Mouse (Mus musculus) kidney, embryonic 14.5 days (tissue): Measurements from ENCODE around the gene Lnpep. TPM values are rescaled to one million over a fixed set of nuclear protein-coding genes. Genes with fewer than 3 reads are reported as not detected.

Experiments
- ATAC-seq: fragments of 200-750 bp; cut with Nextera tagmentation; 2 replicates; pipeline ENCODE4 v1.8.0; 2017; ENCODE audit warnings: moderate number of reproducible peaks, mild to moderate bottlenecking, moderate TSS enrichment, moderate library complexity; ENCODE audit not compliant: low FRiP score, low TSS enrichment
- H3K27ac ChIP-seq: fragments of 300-500 bp; sonication (generic); 2 replicates; pipeline ENCODE4 v1.5.1; 2014; ENCODE audit warnings: low read depth, mild to moderate bottlenecking, low read length, moderate library complexity, mixed read lengths
- H3K27me3 ChIP-seq: fragments of 300-500 bp; sonication (generic); 2 replicates; pipeline ENCODE4 v1.6.1; 2014; ENCODE audit warnings: mild to moderate bottlenecking, low read length; ENCODE audit not compliant: control insufficient read depth, insufficient read depth
- H3K36me3 ChIP-seq: fragments of 300-500 bp; sonication (generic); 2 replicates; pipeline ENCODE4 v1.6.1; 2014; ENCODE audit warnings: low read length, mixed read lengths; ENCODE audit not compliant: control insufficient read depth, insufficient read depth
- H3K4me1 ChIP-seq: fragments of 300-500 bp; sonication (generic); 2 replicates; pipeline ENCODE4 v1.6.1; 2014; ENCODE audit warnings: low read length, mixed read lengths; ENCODE audit not compliant: control insufficient read depth, insufficient read depth
- H3K4me2 ChIP-seq: fragments of 300-500 bp; sonication (generic); replicated peaks from 2 replicates; pipeline ENCODE4 v1.6.1; 2014; ENCODE audit warnings: low read depth, mild to moderate bottlenecking, low read length
- H3K4me3 ChIP-seq: fragments of 300-500 bp; sonication (generic); 2 replicates; pipeline ENCODE4 v1.5.1; 2014; ENCODE audit warnings: mild to moderate bottlenecking, low read length
- H3K9ac ChIP-seq: fragments of 300-500 bp; sonication (generic); 2 replicates; pipeline ENCODE4 v1.6.1; 2014; ENCODE audit warnings: low read depth, mild to moderate bottlenecking, low read length, moderate library complexity
- H3K9me3 ChIP-seq: fragments of 300-500 bp; sonication (generic); 2 replicates; pipeline ENCODE4 v1.6.1; 2016; ENCODE audit warnings: low read length; ENCODE audit not compliant: control insufficient read depth
- WGBS: fragments of 180-500 bp; shearing (Covaris S2); extraction: QIAGEN DNeasy Blood & Tissue Kit; methylation state at CpG from one replicate; pipeline ENCODE4 v1.1.7; 2014; 5-methylcytosine and 5-hydroxymethylcytosine counted together
- polyA plus RNA-seq: library from polyadenylated mRNA; unstranded; fragments of >200 nt; fragmentation: Nextera tagmentation; extraction: Ambion mirVana; gene quantifications from 2 replicates; pipeline ENCODE4 v1.2.1, GENCODE M21; 2014

Lnpep gene
- polyA plus RNA-seq = 11.3 and 12.4 TPM in 2 replicates

DNA sequence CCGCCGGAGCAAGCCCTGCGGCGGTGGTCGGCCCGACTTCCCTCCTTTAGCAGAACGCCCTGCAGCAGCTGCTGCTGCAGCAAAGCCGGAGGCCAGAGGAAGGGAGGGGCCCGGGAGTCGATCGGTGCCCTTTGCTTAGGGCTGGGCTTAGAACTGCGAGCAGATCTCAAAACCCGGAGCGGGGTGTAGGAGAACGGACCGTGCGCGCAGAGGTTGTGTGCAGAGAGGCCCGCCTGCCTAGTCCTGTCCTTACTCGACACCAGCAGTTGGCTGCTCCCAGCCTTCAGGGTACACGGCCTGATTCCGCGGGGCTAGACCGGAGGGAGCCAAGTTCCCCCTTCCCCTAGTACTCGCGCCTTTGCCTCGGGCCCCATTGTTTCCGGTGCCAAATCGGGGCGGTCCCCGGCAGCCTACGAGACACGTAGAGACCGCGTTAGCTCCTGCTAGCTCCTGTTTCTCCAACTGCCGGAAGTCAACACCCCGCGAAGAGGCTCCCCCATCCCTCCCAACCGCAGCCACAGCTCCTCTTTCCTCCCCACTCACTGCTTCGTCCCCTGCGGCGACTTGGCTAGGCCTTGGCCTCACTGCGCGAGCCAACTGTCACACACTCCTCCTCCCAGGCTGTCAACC, at the start of gene Lnpep:
Lnpep (minus strand) TSS at position 94 of the 630 bp plus-strand sequence.
- under 1% methylated on average over 44 of the region's 44 CpGs for WGBS

DNA sequence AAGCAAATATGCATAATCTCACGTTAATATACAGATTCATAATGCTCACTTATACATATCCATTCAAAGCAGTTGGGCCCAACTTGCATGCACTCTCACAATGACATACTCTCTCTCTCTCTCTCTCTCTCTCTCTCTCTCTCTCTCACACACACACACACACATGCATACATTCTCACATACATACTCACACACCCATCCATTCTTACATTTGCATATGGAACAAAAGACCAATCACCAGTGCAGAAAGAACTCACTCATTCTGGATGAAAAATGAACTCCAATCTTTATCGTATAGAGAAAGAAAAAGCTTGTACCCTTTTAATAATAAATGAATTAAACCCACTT, 31.0 kb upstream of the Lnpep start:
- no peak overlapping the region for H3K4me2 ChIP-seq
- WGBS = 43% methylated on average over 2 of the region's 2 CpGs
- no peak overlapping the region for H3K27ac ChIP-seq
- no peak for ATAC-seq
- no peaks in the 10 kb centered on the region for H3K27me3 ChIP-seq
- no peaks in the 10 kb centered on the region for H3K9me3 ChIP-seq
- no peak overlapping the region for H3K4me3 ChIP-seq
- no peaks in the 10 kb centered on the region for H3K4me1 ChIP-seq
- no peak overlapping the region for H3K9ac ChIP-seq
- no peaks in the 10 kb centered on the region for H3K36me3 ChIP-seq

More for the DNA sequence above, at the start of gene Lnpep:
- Histone ChIP-seq H3K4me2 (peak within 1 kb of the TSS; percentile 50), H3K4me1 (peaks cover 3% of the 10 kb centered on the region; the same call in 1 of the 2 replicates), H3K4me3 (peak within 1 kb of the TSS; percentile 94), H3K9me3 (no peaks in the 10 kb centered on the region), H3K27me3 (no peaks in the 10 kb centered on the region), H3K36me3 (no peaks in the 10 kb centered on the region), H3K9ac (peak within 1 kb of the TSS; percentile 93), H3K27ac (peak within 1 kb of the TSS; percentile 100)
- ATAC-seq = peak; percentile 94

GRCm38 (mm10) chr17:17654997-17655828, 30.4 kb upstream of the Lnpep start:
- ATAC-seq = no peak
- Histone ChIP-seq H3K27me3 (no peaks in the 10 kb centered on the region), H3K36me3 (no peaks in the 10 kb centered on the region), H3K9me3 (no peaks in the 10 kb centered on the region), H3K4me2 (no peak overlapping the region), H3K27ac (no peak overlapping the region), H3K9ac (no peak overlapping the region), H3K4me1 (no peaks in the 10 kb centered on the region), H3K4me3 (no peak overlapping the region)
- 10% methylated on average over 10 of the region's 10 CpGs for WGBS

GRCm38 (mm10) chr17:17652570-17652969, 27.7 kb upstream of the Lnpep start:
- Histone ChIP-seq H3K4me3 (no peak overlapping the region), H3K9ac (no peak overlapping the region), H3K9me3 (no peaks in the 10 kb centered on the region), H3K36me3 (no peaks in the 10 kb centered on the region), H3K4me1 (no peaks in the 10 kb centered on the region), H3K4me2 (no peak overlapping the region), H3K27me3 (no peaks in the 10 kb centered on the region), H3K27ac (no peak overlapping the region)
- no peak for ATAC-seq
- 81% methylated on average over 4 of the region's 4 CpGs for WGBS

DNA sequence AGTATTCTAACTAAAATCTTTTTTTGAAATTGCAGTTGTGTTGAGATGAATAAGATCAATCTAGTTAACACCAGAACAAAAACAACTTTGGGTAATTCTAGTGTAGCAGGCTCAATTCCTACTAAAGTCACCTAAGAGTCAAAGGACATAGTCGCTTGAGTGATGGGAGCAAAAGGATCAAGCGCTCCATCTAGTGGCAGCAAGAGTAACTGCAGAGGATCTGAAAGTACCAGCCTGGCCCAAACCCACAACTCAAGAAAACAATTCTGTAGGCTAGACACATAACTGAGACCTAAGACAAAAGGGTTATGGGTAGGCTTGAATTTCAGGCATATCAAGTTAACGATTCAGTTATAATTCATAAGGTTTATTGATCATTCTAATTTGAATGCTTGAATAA, 20.9 kb upstream of the Lnpep start:
- Histone ChIP-seq H3K4me2 (no peak overlapping the region), H3K9me3 (no peaks in the 10 kb centered on the region), H3K9ac (no peak overlapping the region), H3K36me3 (no peaks in the 10 kb centered on the region), H3K27me3 (no peaks in the 10 kb centered on the region), H3K4me3 (no peak overlapping the region), H3K27ac (no peak overlapping the region), H3K4me1 (no peaks in the 10 kb centered on the region)
- 3% methylated on average over 3 of the region's 3 CpGs for WGBS
- peak; percentile 69; the same call in 1 of the 2 replicates for ATAC-seq

DNA sequence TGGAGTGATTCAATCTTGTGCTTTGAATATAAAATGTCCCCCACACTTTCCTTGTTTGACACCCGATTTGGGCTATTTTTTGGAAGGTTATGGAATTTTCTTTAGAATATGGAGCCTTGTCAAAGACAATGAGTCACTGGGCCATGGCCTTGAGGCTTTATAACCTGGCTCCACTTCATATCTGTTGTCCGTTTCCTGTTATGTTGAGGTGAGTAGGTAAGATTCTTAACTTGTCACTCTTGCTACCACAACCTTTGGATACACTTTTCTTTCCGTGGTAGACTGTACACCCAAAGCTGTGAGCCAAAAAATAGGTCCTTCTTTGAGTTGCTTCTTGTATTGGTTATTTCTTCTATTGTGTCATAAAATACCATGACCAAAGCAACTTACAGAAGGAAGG, 12.5 kb upstream of the Lnpep start:
- Histone ChIP-seq H3K4me1 (peaks cover 4% of the 10 kb centered on the region; the same call in 1 of the 2 replicates), H3K4me3 (no peak overlapping the region), H3K9me3 (no peaks in the 10 kb centered on the region), H3K9ac (no peak overlapping the region), H3K36me3 (no peaks in the 10 kb centered on the region), H3K27me3 (no peaks in the 10 kb centered on the region), H3K4me2 (no peak overlapping the region), H3K27ac (no peak overlapping the region)
- WGBS = 85% methylated on average over 3 of the region's 3 CpGs
- no peak for ATAC-seq

- Histone ChIP-seq H3K4me1 (peaks cover 4% of the 10 kb centered on the region; the same call in 1 of the 2 replicates), H3K4me3 (no peak overlapping the region), H3K4me2 (no peak overlapping the region), H3K36me3 (no peaks in the 10 kb centered on the region), H3K9me3 (no peaks in the 10 kb centered on the region), H3K27ac (no peak overlapping the region), H3K9ac (no peak overlapping the region), H3K27me3 (no peaks in the 10 kb centered on the region)
- WGBS = 22% methylated on average over 3 of the region's 3 CpGs
- ATAC-seq = no peak
Measured at GRCm38 (mm10) chr17:17636147-17636546, 11.3 kb upstream of the Lnpep start.

DNA sequence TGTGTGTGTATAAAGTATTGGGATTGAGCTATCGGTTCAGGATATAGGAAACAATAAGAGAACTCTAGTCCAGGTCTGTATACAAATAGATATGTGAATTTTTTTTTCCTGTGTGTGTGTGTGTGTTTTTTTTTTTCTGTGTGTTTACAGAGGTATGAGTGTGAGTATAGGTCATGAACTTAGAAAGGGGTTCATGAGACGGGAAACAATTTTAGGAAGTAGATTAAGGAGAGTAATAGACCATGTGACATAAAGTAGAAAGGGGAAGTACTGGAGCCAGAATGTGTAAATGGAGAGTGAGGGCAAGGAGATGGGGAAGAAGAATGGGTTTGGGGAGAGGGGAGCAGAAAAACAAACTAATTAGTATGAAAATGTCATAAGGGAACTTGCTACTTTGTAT, 9.2 kb upstream of the Lnpep start:
- Histone ChIP-seq H3K4me2 (no peak overlapping the region), H3K4me1 (peaks cover 4% of the 10 kb centered on the region; the same call in 1 of the 2 replicates), H3K27me3 (no peaks in the 10 kb centered on the region), H3K9me3 (no peaks in the 10 kb centered on the region), H3K9ac (no peak overlapping the region), H3K36me3 (no peaks in the 10 kb centered on the region), H3K4me3 (no peak overlapping the region), H3K27ac (no peak overlapping the region)
- no peak for ATAC-seq
- WGBS = 68% methylated on average over 2 of the region's 2 CpGs

GRCm38 (mm10) chr17:17631985-17632384, 7.1 kb upstream of the Lnpep start:
- H3K27me3 ChIP-seq = no peaks in the 10 kb centered on the region
- no peak overlapping the region for H3K27ac ChIP-seq
- no peak overlapping the region for H3K4me3 ChIP-seq
- no peak overlapping the region for H3K4me2 ChIP-seq
- H3K36me3 ChIP-seq = no peaks in the 10 kb centered on the region
- H3K4me1 ChIP-seq = peaks cover 4% of the 10 kb centered on the region; the same call in 1 of the 2 replicates
- no peak overlapping the region for H3K9ac ChIP-seq
- no peak for ATAC-seq
- no peaks in the 10 kb centered on the region for H3K9me3 ChIP-seq
